Comparison of ENCODE assay signal across 9 mouse cellular contexts in genomic region chrX:100395026-100395425, GRCm38 (mm10). TPM values are rescaled to one million over a fixed set of nuclear protein-coding genes. Genes with fewer than 3 reads are reported as not detected.
DNase-seq lines count a peak whose midpoint lies in the region.
"Had no signal": no experiment of that assay in that cellular context is flagged by ENCODE, and none has a peak within 500 bp of the region (broad histone marks: within the 10 kb centered on the region; RNA-seq: fewer than 3 reads in every experiment).

No protein-coding gene starts in this region.

- intact Hi-C loops in left cerebral cortex, postnatal 4 days (cut with DNase I), result no loop called here

- DNase-seq in left cerebral cortex, adult 18-20 months (ENCODE audit: low spot score in 2 of 2), result peak; percentile 2 to 3
- no peak for DNase-seq in left cerebral cortex, postnatal 4 days
- peak; percentile 56 for DNase-seq in ZHBTc4 (ENCODE audit: low read depth, low spot score)
- peak; percentile 11 for DNase-seq in embryo, embryonic 10.5 days (ENCODE audit: low spot score)
- DNase-seq in lung, postnatal 36 days, result peak; percentile 13
- DNase-seq in frontal cortex, postnatal 10 days (ENCODE audit: low spot score in 2 of 2), result no peak
- DNase-seq in gastrocnemius, postnatal 25 days, result no peak
- DNase-seq: right cerebral cortex, adult 18-20 months had no signal

RNA-seq across cellular contexts. Expression of gene Otud6a, which starts 33.8 kb away (rescaled TPM):
- not detected for total RNA-seq in left cerebral cortex, adult 18-20 months (2021)
- not detected for total RNA-seq in left cerebral cortex, postnatal 4 days (2021)
- total RNA-seq in gastrocnemius, postnatal 25 days (2021), result not detected
- total RNA-seq: heart, postnatal 25 days had no signal

RNA-seq across cellular contexts. Expression of gene Awat2, which starts 47.5 kb away (rescaled TPM):
- under 1 TPM in 1 of 2 experiments, not detected in 1; 0.21 TPM for total RNA-seq in left cerebral cortex, adult 18-20 months (2021)
- total RNA-seq in left cerebral cortex, postnatal 4 days (2021), result not detected
- under 1 TPM in 1 of 2 experiments, not detected in 1; 0.13 TPM for total RNA-seq in gastrocnemius, postnatal 25 days (2021)
- total RNA-seq: heart, postnatal 25 days had no signal

Comparison
In these comparisons a context has a peak if more than half of its experiments do, and no peak if none do; other contexts are left out.
1. DNase-seq: peak in left cerebral cortex, adult 18-20 months (2 of 2), ZHBTc4 (single experiment), embryo, embryonic 10.5 days (single experiment) and lung, postnatal 36 days (single experiment); none in left cerebral cortex, postnatal 4 days (single experiment), frontal cortex, postnatal 10 days (0 of 2) and gastrocnemius, postnatal 25 days (single experiment).